Mouse (Mus musculus) retina, postnatal 7 days (tissue): ENCODE measurements at regions not wholly inside any gene's neighbourhood (a gene's known extent, or its start where the extent isn't known, plus 50 kb on each side); places are given as distances from the start of the nearest gene placed in this dataset.

Experiments
- DNase-seq: peaks from one replicate; pipeline ENCODE4 v3.0.0-alpha.2; 2012; ENCODE audit warnings: low read depth, low spot score

DNA sequence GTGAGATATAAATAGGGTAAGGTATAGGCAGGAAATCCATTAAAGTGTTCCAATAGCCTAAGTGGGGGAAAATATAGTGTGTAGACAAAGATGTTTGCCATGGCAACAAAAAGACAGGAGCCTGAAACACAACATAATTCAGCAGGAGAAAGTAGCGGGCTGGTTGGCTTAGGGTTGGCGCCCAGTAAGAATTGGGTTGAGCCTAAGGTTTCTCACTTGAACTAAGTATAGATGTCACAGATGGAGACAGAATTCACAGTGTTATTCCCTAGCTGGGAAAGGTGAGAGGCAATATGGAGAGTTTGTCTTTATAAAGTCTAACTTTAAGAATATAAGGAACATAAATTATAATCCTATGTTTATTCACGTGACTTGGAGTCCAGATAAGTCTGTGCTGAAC is 64.8 kb upstream of the Ogfrl1 start:
- no peak for DNase-seq

DNA sequence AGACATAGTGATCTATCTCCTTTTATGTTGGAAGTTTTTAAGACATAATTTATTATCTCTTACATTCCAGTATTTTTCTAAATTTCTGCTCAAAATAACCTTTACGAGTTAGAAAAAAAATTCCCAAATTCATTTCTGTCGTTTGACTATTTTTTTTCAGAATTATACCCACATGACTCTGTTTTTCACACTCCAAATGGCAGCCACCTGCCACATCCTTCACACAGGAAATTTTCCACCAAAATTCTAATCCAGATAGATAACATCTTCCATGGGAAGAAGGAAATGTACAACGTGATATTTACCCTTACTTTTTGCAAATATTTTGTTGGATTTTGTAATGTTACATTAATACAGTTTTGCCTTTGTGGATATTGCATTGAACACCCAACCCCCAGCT is 66.5 kb upstream of the Ogfrl1 start:
- no peak for DNase-seq

DNA sequence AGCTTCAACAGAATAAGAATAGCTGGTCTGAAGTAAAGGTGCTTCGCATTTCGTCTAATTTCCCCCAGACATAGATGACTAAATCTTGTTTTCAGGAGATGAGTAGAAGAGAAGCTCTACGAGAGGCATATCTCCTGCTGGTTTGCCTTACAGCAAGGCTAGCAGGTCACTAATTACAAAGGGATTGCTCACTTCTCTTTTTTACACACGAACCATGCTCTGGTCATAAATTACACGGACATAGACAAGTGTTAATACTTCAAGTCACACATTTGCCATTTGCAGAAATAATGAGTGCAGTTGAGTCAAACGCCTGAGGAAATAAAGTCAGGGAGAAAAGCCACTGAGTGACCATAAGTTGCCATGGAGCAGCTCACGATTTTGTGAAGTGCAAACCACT is 68.8 kb upstream of the Ogfrl1 start:
- no peak for DNase-seq

DNA sequence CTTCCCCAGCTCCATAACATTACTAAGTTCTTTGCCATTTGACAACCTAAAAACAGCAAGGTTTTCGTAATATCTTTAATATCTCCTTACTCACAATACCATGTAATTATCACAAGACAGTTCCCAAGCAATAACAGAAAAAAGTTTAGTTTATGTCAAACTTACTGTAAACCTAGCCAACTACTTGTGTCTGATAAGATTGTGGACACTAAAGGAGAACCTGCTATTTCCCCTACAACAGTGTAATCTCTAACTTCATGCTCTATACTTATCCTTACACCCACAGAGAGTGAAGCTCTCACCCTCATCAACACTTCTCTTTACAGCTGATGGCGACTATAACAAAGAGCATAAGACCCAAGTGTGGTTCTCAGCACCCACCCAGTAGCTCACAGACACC is 69.8 kb upstream of the Ogfrl1 start:
- no peak for DNase-seq

DNA sequence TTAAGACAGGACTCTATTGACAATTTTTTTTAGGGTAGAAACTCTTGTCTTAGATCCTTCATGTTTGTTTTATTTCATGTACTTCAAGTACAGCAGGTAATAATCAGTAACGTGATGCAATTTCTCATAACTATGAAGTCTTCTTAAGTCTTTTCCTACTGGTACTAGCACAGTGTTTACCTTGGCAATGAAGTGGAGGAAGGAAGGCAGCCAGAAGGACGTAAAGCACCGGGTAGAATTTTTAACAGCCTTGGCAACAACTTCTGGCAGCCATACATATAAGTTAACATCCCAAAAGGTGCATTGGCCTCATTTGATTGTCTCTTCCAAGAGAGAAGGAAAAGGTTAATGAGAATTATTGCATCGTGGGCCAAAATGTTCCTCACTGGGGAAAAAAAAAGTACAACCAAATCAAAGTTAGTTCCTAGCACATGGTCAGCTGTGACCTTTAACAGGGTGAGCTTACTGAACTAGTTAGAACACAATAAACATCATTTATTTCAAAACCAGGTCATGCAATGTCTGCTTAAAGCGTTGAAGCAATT is 83.3 kb upstream of the Ogfrl1 start:
- no peak for DNase-seq

DNA sequence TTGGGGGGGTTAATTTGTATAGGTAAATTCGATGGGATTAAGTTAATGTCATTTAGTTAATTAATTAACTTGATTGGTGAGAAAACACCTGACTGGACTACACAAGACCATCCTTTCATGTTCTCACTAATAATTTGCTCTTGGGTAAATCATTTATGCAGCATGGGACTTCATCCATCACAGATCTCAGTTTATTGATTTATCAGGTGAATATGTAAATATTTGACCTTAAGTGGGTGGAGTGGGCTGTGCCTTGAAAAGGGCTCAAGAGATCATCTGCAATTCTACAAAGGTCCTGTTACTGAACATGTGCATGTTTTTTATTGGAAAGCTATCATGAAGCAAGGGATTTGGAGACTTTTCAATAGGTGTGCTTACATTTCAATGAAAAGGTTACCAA is 87.0 kb upstream of the Ogfrl1 start:
- no peak for DNase-seq

DNA sequence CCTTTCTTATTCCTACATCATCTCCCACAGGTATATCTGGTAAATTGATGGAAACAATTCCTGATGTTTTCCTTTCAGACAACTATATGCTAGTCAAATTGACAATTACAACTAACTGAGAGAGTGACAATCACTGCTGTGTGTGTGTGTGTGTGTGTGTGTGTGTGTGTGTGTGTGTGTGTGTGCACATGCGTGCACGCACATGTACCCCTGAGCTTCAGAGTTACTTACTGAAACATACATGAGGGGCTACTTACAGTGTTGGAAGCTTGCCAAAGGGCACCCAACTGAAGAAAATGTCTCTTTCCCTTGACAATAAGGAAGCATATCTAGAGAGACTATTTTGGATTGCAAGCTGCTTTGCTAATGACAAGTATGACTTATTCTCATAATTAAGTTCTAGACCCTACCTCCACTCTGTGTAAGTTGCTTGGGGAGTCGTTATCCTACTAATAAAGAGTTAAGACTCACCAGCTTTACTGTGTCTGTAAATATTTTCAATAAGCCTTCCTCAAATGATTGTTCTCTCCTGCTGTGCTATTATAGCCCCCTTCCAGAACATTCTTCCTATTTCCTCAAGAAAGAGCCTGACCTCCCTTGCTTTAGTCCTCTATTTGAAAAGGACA is 87.7 kb upstream of the Ogfrl1 start:
- no peak for DNase-seq

DNA sequence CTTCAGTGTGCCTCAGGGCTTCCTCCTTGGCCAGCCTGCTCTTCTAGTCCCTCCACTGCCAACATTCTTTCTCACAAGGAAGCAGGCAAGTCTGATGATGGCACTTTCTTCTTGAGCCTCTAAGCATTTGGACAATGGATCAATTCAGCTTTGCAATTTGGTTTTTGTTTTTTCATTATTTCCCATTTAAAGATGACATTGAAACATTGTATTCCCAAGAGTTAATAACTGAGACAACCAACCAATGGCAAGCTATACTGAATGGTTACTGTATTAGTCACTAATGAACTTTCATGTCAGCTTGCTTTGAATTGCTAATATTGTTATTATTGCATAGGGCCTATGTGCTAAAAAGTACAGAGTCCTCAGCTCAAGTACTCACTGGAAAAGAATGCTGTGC is 89.5 kb upstream of the Ogfrl1 start:
- no peak for DNase-seq

DNA sequence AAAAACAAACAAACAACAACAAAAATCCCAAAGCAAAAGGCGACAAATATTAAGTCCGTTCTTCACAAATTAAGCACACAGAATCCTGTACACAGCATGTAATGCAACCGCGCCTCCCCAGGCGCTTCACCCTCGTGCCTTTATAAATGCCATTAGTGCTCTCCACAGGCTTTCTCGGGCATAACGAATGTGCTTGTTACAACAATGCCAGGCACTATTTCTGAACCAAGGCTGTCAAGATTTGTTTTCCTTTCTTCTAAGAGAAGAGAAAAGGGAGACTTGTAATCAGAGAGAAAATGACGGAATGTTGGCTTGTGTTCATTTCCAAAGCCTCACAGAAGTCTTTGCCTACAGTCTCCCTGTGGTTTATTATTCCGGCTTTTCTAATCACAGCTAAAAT is 93.1 kb upstream of the Ogfrl1 start:
- DNase-seq = no peak

DNA sequence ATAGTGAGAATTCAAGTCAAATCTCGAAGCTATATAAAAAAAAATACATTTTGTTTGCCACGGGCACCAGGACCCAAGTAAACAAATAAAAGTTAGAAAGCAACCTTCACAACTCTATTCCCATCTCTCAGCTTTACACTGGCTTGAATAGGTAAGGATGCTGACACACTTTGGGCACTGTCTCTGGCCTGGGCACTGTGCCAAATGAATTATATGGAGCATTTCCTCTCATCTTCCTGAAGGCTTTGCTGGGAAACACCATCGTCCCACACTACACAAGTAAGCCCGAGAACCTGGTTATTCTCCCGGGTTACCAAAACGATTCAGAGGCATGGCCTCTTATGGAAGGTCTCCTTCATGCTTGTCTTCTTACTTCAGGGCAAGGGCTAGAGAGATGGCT is 93.5 kb upstream of the Ogfrl1 start:
- no peak for DNase-seq

DNA sequence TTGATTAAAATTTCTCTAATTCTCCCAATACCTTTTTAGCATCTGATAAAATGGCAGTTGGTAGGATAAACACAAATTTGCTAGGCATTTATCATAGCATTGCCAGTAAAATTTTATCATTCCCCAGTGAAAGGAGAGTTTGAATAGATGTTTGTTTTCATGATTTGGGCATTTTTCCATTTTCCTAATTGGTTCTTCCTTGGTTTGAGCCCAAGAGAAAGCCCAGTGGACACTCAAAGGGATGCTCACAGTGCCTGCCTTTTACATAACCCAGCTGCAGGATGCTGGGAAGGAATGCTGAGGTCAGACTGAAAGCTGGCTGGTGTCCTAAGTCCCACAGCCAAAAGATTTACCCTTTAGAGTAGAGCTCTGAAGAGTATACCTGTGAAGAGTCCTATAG is 95.4 kb upstream of the Ogfrl1 start:
- no peak for DNase-seq

DNA sequence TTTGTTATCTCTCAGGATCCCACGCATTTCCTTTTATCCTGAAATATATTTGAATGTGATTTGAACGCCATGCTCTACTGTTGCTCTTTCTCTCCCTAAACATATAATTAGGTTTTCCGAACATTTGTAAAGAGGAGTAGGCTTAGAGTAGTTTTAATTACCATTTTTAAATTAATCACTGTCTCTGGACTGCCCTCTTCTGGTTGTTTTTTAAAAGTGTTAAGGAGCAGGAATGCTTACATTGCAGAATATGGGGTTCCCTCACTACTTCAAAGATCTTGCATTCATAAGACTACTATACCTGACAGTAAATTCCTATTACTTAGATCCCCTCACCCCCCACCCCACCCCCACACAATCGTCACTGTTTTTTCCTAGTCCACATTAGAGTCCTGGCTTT is 97.8 kb upstream of the Ogfrl1 start:
- DNase-seq = no peak

DNA sequence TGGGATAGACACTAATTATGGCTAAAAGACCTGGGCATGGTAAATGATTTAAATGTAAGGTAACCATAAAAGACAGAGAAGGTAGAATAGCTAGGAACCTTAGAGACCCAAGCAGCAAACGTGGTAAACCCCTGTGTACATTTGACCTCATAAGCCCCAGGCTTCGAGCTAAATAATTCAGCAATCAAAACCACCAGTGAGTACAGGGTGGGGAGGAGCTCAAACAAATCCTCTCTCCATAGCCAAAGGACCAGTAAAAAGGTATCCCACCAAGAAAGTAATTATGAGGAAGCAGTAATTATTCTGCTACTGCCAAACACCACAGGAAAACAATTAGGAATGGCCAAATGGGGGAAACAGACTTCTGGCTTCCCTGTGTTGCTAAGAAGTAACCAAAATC is 122.5 kb upstream of the Ogfrl1 start:
- no peak for DNase-seq

DNA sequence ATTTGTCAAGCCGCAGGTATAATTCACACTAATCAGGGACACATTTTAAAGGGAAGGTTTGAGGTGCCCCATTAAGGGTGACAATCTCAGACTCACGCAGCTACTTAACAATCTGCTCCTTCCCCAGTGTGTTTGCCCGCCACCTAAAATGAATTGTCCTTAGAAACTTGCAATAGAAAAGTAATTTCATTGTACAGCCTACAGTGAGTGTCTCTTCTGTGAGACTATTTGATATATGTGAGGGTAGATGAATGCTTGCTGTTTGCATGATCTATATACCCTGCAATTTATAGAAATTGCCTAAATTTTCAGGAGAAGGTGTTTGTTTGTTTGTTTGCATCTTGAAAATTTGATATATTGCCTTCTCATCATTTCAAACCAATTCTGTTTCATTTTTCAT is 135.1 kb upstream of the Ogfrl1 start:
- no peak for DNase-seq

DNA sequence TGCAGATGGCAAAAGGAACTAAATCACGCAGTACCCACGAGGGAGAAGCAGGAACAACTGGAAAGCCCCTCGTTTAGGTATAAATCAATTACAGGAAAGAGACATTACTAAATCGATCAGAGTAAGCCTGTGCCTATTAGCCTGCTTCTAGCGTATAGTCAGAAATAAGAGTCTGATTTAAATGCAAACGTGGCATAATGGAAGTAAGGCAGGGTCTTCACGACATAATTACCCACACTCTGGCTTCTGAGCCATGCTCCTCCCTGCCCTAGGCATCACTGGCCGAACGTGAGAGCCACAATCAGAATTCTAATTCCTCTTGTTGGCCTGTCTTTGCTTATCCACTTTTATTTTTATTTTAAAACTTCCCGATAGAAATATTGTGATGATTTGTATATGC is 139.0 kb upstream of the Ogfrl1 start:
- no peak for DNase-seq

DNA sequence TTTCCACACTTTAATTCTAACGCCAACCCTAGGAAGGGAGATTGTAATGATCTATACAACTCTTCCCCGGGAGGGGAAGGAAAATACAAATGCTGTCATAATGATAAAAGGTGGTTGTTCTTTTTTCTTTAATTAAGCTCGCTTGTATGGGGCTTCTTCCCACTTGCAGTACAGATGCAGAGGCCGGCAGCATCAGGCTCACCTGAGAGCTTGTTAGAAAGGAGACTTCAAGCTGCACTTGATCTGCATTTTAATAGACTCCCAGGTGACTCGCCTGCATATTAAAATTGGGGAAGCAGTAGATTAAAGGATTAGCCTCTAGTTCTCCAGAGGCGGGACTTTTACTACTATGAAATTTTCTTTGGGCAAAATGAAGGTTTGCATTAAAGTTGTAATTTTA is 140.8 kb upstream of the Ogfrl1 start:
- no peak for DNase-seq

DNA sequence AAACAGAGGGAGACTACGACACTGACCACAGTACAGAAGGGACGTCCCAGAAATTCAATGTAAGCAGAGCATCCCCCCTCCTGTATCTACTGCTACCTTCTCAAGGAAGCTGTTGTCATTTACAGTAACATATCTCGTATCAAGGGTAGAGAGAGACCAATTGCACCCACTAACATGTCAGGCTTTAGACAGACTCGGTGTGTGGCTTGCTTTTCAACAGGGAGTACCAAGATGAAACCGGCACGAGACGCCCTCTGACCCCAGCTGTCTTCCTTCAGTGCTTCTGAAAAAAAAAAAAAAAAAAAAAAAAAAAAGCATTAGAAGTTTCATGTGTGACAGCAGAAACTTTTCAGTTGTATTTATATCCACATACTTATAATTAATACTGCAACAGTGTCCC is 143.0 kb upstream of the Ogfrl1 start:
- DNase-seq = no peak

DNA sequence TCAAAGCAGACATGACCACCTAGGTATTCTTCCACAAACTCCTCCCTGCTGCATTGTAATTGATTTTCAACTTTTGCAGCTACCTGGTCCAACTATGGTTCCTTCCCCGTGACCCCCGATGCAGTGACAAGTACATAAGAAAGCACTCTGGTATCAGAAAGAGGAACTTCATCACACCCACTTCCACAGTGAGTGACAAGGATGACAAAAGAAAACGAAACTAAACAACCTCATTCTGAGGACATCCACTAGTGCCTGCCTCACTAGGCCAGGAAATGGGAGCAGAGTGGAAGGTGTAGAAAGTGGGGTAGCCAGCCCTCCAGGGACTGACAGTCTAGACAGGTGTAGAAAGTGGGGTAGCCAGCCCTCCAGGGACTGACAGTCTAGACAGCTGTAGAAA is 158.2 kb upstream of the Ogfrl1 start:
- no peak for DNase-seq

DNA sequence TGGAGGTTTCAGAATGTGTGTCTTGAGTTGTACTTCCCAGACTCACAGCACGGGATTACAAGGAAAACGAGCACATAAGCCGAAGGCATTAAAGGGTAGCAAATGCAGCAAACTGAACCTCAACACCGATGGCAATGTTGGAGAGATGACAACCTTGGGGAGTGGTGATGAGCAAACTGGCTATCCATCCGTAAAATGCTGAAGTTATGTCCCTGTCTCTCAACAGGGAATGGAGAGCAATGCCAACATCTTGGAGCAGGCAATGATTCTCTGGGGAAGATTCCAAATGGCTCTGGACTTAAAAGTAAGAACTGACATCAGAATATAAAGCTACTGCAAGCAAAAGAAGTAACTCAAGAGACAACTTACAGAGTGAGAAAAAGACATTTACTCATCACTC is 170.5 kb upstream of the Ogfrl1 start:
- no peak for DNase-seq

DNA sequence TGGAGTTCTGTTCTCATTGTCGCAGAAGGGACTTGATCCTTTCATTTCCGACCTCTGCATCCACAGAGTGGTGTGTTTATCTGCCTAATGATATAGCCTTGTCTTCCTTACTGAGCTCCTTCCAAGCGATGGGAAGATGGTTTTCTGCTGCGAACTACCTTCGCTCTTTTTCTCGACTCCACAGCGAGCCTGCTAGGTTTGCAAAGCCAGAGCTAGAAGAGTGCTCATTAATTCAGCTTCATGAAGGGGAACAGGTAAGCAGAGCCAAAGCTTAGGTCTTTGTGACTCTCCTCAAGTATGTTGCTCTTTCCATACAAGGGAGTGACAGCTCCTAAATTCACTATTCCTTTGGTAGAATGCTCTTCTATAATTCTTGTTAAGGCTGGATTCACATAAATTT is 176.9 kb upstream of the Ogfrl1 start:
- DNase-seq = no peak

DNA sequence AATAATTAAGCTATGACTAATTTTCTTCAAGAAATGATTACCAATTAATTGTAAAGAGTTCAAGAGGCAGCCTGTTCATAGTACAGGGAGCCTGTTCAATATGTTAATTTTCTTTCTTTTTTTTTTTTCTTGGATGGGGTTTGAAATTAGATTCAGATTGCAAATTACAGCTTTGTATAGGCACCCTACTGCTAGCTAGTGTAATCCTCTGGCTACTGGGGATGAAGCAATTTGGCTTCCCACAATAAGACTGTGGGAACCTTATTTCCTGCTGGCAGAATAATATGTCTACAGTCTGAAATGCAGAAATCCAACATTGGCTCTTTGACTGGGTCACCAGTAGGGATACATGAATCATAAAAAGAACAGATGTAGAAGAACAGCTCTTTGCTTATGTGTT is 177.4 kb upstream of the Ogfrl1 start:
- DNase-seq = no peak

DNA sequence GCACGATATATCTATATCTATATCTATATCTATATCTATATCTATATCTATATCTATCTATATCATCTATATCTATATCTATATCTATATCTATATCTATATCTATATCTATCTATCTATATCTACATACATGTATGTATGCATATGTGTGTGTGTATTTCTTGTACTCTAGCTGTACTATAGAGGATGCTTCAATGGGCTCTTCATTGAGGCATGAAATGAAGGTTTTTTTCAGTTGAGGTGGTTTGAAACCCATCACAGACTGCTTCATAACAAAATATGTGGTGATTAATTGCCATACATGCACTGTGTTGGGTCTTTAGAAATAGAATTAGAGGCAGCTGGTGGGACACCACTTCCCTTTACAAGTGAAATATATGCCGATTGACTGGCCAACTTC is 177.9 kb upstream of the Ogfrl1 start:
- DNase-seq = no peak

DNA sequence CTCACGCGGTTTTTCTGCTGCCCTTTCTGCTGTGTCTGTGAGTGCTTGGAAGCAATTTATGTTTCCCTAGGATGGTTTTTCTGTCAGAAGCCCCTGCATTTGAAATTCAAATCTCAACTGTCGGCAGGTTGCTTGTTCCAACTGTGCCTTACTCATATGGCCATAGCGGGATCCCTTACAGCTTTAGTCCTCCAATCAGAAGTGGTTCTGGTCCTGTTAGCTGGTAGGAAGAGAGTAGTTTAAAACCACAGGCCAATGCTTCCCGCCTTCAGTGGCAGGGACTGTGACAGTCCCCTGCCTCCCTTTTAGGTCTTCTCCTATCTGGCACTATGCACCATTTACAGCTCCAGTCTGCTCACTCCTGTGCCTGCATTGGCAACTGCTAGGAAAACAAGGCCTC is 178.6 kb upstream of the Ogfrl1 start:
- DNase-seq = no peak

DNA sequence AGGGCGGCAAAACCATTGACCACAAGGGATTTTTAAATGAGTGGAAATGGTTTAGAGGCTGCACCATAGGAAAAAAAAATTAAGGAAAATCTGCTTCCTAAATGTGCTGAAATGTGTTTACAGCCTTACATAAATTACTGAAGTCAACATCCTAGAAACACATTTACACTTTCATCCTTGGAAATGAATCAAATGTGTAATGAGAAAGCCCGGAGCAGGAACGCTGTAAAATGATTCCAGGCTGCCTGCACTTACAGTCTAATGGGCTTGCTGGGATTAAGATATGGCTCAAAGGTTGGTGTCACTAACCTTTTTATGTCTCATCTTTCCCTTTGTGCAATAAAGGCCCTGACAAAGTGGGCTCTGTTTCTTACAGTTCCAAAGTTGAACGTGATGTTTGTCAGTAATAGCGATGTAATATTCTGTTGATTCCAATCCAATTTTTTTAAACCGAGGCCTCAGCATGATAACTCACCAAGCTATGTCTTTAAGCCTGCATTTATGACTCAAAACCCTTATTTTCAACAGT is 172.1 kb upstream of the B3gat2 start:
- DNase-seq = no peak
